Mouse (Mus musculus) lung, postnatal 0 days (tissue): ENCODE results near the gene Zmynd8. TPM values are rescaled to one million over a fixed set of nuclear protein-coding genes. Genes with fewer than 3 reads are reported as not detected.

Source experiments
- ATAC-seq: fragments of 200-750 bp; cut with Nextera tagmentation; 2 replicates; pipeline ENCODE4 v1.8.0; 2017; ENCODE audit warnings: moderate library complexity
- DNase-seq: peaks from one replicate; pipeline ENCODE4 v3.0.0-alpha.2; 2016; ENCODE audit warnings: low spot score
- H3K27ac ChIP-seq: fragments of 300-500 bp; sonication (generic); 2 replicates; pipeline ENCODE4 v1.5.1; 2014; ENCODE audit warnings: antibody characterized with exemption, mild to moderate bottlenecking, low read length, mixed read lengths
- H3K27me3 ChIP-seq: fragments of 300-500 bp; sonication (generic); replicated peaks from 2 replicates; pipeline ENCODE4 v1.6.1; 2014; ENCODE audit warnings: low read length, mixed read lengths; ENCODE audit not compliant: insufficient read depth
- H3K36me3 ChIP-seq: fragments of 300-500 bp; sonication (generic); 2 replicates; pipeline ENCODE4 v1.6.1; 2014; ENCODE audit warnings: low read length, mixed read lengths; ENCODE audit not compliant: insufficient read depth
- H3K4me1 ChIP-seq: fragments of 300-500 bp; sonication (generic); 2 replicates; pipeline ENCODE4 v1.6.1; 2014; ENCODE audit warnings: antibody characterized with exemption, low read depth, low read length, mixed read lengths; ENCODE audit not compliant: insufficient read depth
- H3K4me2 ChIP-seq: fragments of 300-500 bp; sonication (generic); replicated peaks from 2 replicates; pipeline ENCODE4 v1.6.1; 2014; ENCODE audit warnings: low read depth, mild to moderate bottlenecking, low read length, moderate library complexity, mixed read lengths
- H3K4me3 ChIP-seq: fragments of 300-500 bp; sonication (generic); 2 replicates; pipeline ENCODE4 v1.5.1; 2014; ENCODE audit warnings: low read depth, low read length
- H3K9ac ChIP-seq: fragments of 300-500 bp; sonication (generic); replicated peaks from 2 replicates; pipeline ENCODE4 v1.6.1; 2014; ENCODE audit warnings: low read depth, mild to moderate bottlenecking
- H3K9me3 ChIP-seq: fragments of 300-500 bp; sonication (generic); 2 replicates; pipeline ENCODE4 v1.6.1; 2016; ENCODE audit warnings: low read length, mixed read lengths
- CTCF ChIP-seq: IDR thresholded peaks from 2 replicates; pipeline ENCODE4 v1.5.1; 2016; ENCODE audit warnings: antibody characterized with exemption, mild to moderate bottlenecking
- EP300 ChIP-seq: IDR thresholded peaks from 2 replicates; pipeline ENCODE4 v1.6.1; 2016; ENCODE audit warnings: antibody characterized with exemption, mild to moderate bottlenecking, control low read depth
- WGBS: fragments of 180-500 bp; shearing (Covaris S2); extraction: QIAGEN DNeasy Blood & Tissue Kit; methylation state at CpG from one replicate; pipeline ENCODE4 v1.1.7; 2014; 5-methylcytosine and 5-hydroxymethylcytosine counted together
- polyA plus RNA-seq: library from polyadenylated mRNA; unstranded; fragments of >200 nt; fragmentation: Nextera tagmentation; extraction: Ambion mirVana; gene quantifications from 2 replicates; pipeline ENCODE4 v1.2.1, GENCODE M21; 2015

Gene Zmynd8
- polyA plus RNA-seq, 1 experiment from 2014 or later = 32.1 TPM

GRCm38 (mm10) chr2:165893232-165893631, 5.6 kb downstream of the Zmynd8 start:
- Histone ChIP-seq H3K36me3 (no peaks in the 10 kb centered on the region), H3K27me3 (no peaks in the 10 kb centered on the region), H3K27ac (no peak overlapping the region), H3K4me2 (no peak overlapping the region), H3K9ac (no peak overlapping the region), H3K9me3 (no peaks in the 10 kb centered on the region), H3K4me1 (0 out of 2 replicates have a peak, but pooled peaks cover 4% of the 10 kb centered on the region), H3K4me3 (no peak overlapping the region)
- DNase-seq (no peak), ATAC-seq (no peak)
- TF ChIP-seq CTCF (no peak), EP300 (no peak)
- WGBS = 88% methylated on average over 3 of the region's 3 CpGs

GRCm38 (mm10) chr2:165892626-165893025, 6.2 kb downstream of the Zmynd8 start:
- no peak for DNase-seq

GRCm38 (mm10) chr2:165890401-165890800, 8.4 kb downstream of the Zmynd8 start:
- no peak overlapping the region for H3K4me3 ChIP-seq
- no peak overlapping the region for H3K27ac ChIP-seq
- H3K4me2 ChIP-seq = no peak overlapping the region
- peaks cover 27% of the 10 kb centered on the region for H3K4me1 ChIP-seq
- H3K36me3 ChIP-seq = no peaks in the 10 kb centered on the region
- no peak for TF ChIP-seq EP300
- no peak for TF ChIP-seq CTCF
- no peak overlapping the region for H3K9ac ChIP-seq
- DNase-seq (no peak), ATAC-seq (no peak)
- H3K27me3 ChIP-seq = no peaks in the 10 kb centered on the region
- no peaks in the 10 kb centered on the region for H3K9me3 ChIP-seq
- 83% methylated on average over 10 of the region's 10 CpGs for WGBS

More at GRCm38 (mm10) chr2:165892626-165893025, 6.2 kb downstream of the Zmynd8 start:
- Histone ChIP-seq H3K27me3 (no peaks in the 10 kb centered on the region), H3K4me3 (no peak overlapping the region), H3K4me2 (no peak overlapping the region), H3K27ac (no peak overlapping the region), H3K4me1 (peaks cover 6% of the 10 kb centered on the region; the same call in 1 of the 2 replicates), H3K36me3 (no peaks in the 10 kb centered on the region), H3K9ac (no peak overlapping the region), H3K9me3 (no peaks in the 10 kb centered on the region)
- ATAC-seq = no peak
- no peak for TF ChIP-seq CTCF
- no peak for TF ChIP-seq EP300
- 71% methylated on average over 5 of the region's 5 CpGs for WGBS

GRCm38 (mm10) chr2:165889874-165890273, 8.9 kb downstream of the Zmynd8 start:
- Histone ChIP-seq H3K4me1 (peaks cover 32% of the 10 kb centered on the region), H3K27me3 (no peaks in the 10 kb centered on the region)
- ATAC-seq = no peak

GRCm38 (mm10) chr2:165889266-165889665, 9.6 kb downstream of the Zmynd8 start:
- H3K9me3 ChIP-seq = no peaks in the 10 kb centered on the region
- H3K36me3 ChIP-seq = no peaks in the 10 kb centered on the region
- no peak overlapping the region for H3K9ac ChIP-seq
- no peak overlapping the region for H3K4me3 ChIP-seq
- WGBS = 71% methylated on average over 7 of the region's 7 CpGs
- peak overlapping the region; percentile 14; the same call in 1 of the 2 replicates for H3K27ac ChIP-seq
- H3K27me3 ChIP-seq = no peaks in the 10 kb centered on the region
- ATAC-seq (no peak), DNase-seq (no peak)
- TF ChIP-seq CTCF = no peak
- TF ChIP-seq EP300 = no peak
- H3K4me1 ChIP-seq = peaks cover 36% of the 10 kb centered on the region
- no peak overlapping the region for H3K4me2 ChIP-seq

More at GRCm38 (mm10) chr2:165889874-165890273, 8.9 kb downstream of the Zmynd8 start:
- no peak for DNase-seq
- 84% methylated on average over 10 of the region's 10 CpGs for WGBS
- TF ChIP-seq EP300 (no peak), CTCF (no peak)
- H3K4me3 ChIP-seq = no peak overlapping the region
- no peak overlapping the region for H3K4me2 ChIP-seq
- H3K36me3 ChIP-seq = no peaks in the 10 kb centered on the region
- no peak overlapping the region for H3K9ac ChIP-seq
- H3K27ac ChIP-seq = no peak overlapping the region
- H3K9me3 ChIP-seq = no peaks in the 10 kb centered on the region

GRCm38 (mm10) chr2:165888813-165889221, 10.0 kb downstream of the Zmynd8 start:
- Histone ChIP-seq H3K4me2 (0 out of 2 replicates have a peak overlapping the region, but pooled peaks have one; percentile 3), H3K4me1 (peaks cover 41% of the 10 kb centered on the region)

More at GRCm38 (mm10) chr2:165888813-165889221, 10.0 kb downstream of the Zmynd8 start:
- TF ChIP-seq CTCF (no peak), EP300 (no peak)
- peak overlapping the region; percentile 66 for H3K27ac ChIP-seq
- H3K4me3 ChIP-seq = no peak overlapping the region
- ATAC-seq (no peak), DNase-seq (no peak)
- no peak overlapping the region for H3K9ac ChIP-seq
- H3K27me3 ChIP-seq = no peaks in the 10 kb centered on the region
- H3K36me3 ChIP-seq = no peaks in the 10 kb centered on the region
- WGBS = 21% methylated on average over 3 of the region's 3 CpGs
- H3K9me3 ChIP-seq = no peaks in the 10 kb centered on the region
